15 mouse cellular contexts compared by ENCODE assay signal in the genomic region with DNA sequence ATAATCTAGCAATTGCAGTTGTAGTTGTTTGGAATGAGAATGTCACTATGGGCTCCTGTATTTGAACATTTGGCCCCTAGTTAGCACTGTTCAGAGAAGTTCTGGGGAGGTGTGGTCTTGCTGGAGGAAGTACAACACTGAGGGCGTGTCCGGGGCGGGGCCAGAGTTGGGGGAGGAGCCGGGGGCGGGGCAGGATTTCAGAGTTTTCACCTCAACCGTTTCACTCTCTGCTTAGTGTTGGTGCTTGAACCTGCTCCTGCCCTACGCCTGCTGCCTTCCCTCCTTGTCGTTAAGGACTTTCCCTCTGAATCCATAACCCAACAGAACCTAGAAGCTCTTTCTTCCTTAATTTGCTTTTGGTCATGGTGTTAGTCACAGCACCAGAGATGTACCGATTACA.
DNase-seq lines count a peak whose midpoint lies in the region; ATAC-seq and TF ChIP-seq lines count a peak whose summit lies in the region.
"Had no signal": no experiment of that assay in that cellular context is flagged by ENCODE, and none has a peak within 500 bp of the region (broad histone marks: within the 10 kb centered on the region; RNA-seq: fewer than 3 reads in every experiment).

No protein-coding gene starts in this region.

- no peak for TF ChIP-seq POLR2A in heart, adult 2 months (IDR thresholded peaks at IDR 0.05; ENCODE audit: insufficient read depth, low read depth, low read length)

- no peaks in the 10 kb centered on the region for H3K27me3 ChIP-seq in heart, embryonic 10.5 days (ENCODE audit: insufficient read depth, poor library complexity, severe bottlenecking)
- no peaks in the 10 kb centered on the region for H3K27me3 ChIP-seq in heart, adult 2 months (ENCODE audit: control insufficient read depth, insufficient read depth, low read length)
- no peaks in the 10 kb centered on the region for H3K27me3 ChIP-seq in liver, postnatal 0 days (ENCODE audit: insufficient read depth, low read length)
- H3K27me3 ChIP-seq in heart, embryonic 11.5 days (ENCODE audit: control insufficient read depth, insufficient read depth, low read length): no peaks in the 10 kb centered on the region
- H3K27me3 ChIP-seq: hindbrain, embryonic 12.5 days; lung, embryonic 15.5 days; midbrain, embryonic 13.5 days; neural tube, embryonic 15.5 days had no signal

- 60% methylated on average over 9 of the region's 9 CpGs for WGBS in heart, embryonic 10.5 days
- 59% methylated on average over 9 of the region's 9 CpGs for WGBS in heart, adult 2 months
- WGBS in liver, postnatal 0 days (ENCODE audit: insufficient replicate concordance): 66% methylated on average over 9 of the region's 9 CpGs
- 61% methylated on average over 9 of the region's 9 CpGs for WGBS in heart, embryonic 11.5 days (ENCODE audit: insufficient replicate concordance)

- no peaks in the 10 kb centered on the region for H3K79me2 ChIP-seq in heart, adult 2 months (replicated peaks; ENCODE audit: control insufficient read depth, insufficient read depth, low read length)

- no peak for TF ChIP-seq CTCF in heart, adult 2 months (IDR thresholded peaks at IDR 0.05)
- no peak for TF ChIP-seq CTCF in liver, postnatal 0 days (IDR thresholded peaks at IDR 0.05; ENCODE audit: low read depth)

- intact Hi-C loops in heart, adult 2 months (cut with DNase I): no loop called here

- TF ChIP-seq EP300 in heart, adult 2 months (IDR thresholded peaks at IDR 0.05; ENCODE audit: insufficient read depth, low read depth, low read length): no peak
- no peak for TF ChIP-seq EP300 in liver, postnatal 0 days (IDR thresholded peaks at IDR 0.05; ENCODE audit: low read depth)

- H3K4me1 ChIP-seq in heart, embryonic 10.5 days: peaks cover 56% of the 10 kb centered on the region
- H3K4me1 ChIP-seq in heart, adult 2 months (ENCODE audit: control insufficient read depth, insufficient read depth, low read length): peaks cover 10% of the 10 kb centered on the region
- peaks cover 27% of the 10 kb centered on the region for H3K4me1 ChIP-seq in liver, postnatal 0 days (ENCODE audit: insufficient read depth)
- H3K4me1 ChIP-seq in heart, embryonic 11.5 days (ENCODE audit: control insufficient read depth, insufficient read depth, low read length): peaks cover 41% of the 10 kb centered on the region

- DNase-seq in heart, embryonic 10.5 days (ENCODE audit: low spot score): no peak
- DNase-seq in heart, adult 2 months: no peak
- peak; percentile 38 for DNase-seq in 3134 (ENCODE audit: extremely low read depth, insufficient read length, low spot score)
- peak; percentile 14 for DNase-seq in MEL-GATA-1-ER (ENCODE audit: extremely low read depth, low read depth)
- peak; percentile 81 for DNase-seq in liver, postnatal 0 days
- no peak for DNase-seq in cerebellum, postnatal 25 days
- DNase-seq in layer of hippocampus, postnatal 36 days: no peak
- DNase-seq: cerebellum, postnatal 10 days; heart, adult 11 months; right cerebral cortex, postnatal 4 days had no signal

- no peak overlapping the region for H3K9ac ChIP-seq in heart, adult 2 months (ENCODE audit: low read depth, low read length)
- no peak overlapping the region for H3K9ac ChIP-seq in liver, postnatal 0 days (replicated peaks)
- H3K9ac ChIP-seq in heart, embryonic 11.5 days (ENCODE audit: low read depth, low read length): no peak overlapping the region
- H3K9ac ChIP-seq: hindbrain, embryonic 12.5 days; lung, embryonic 15.5 days; midbrain, embryonic 13.5 days; neural tube, embryonic 15.5 days had no signal

- no peaks in the 10 kb centered on the region for H3K36me3 ChIP-seq in heart, embryonic 10.5 days
- no peaks in the 10 kb centered on the region; the same call in 1 of the 2 replicates for H3K36me3 ChIP-seq in heart, adult 2 months (ENCODE audit: control insufficient read depth, insufficient read depth, low read length)
- H3K36me3 ChIP-seq in liver, postnatal 0 days (replicated peaks; ENCODE audit: insufficient read depth, low read length): no peaks in the 10 kb centered on the region
- no peaks in the 10 kb centered on the region for H3K36me3 ChIP-seq in heart, embryonic 11.5 days (ENCODE audit: control insufficient read depth, insufficient read depth, low read length)
- H3K36me3 ChIP-seq: hindbrain, embryonic 12.5 days; lung, embryonic 15.5 days; midbrain, embryonic 13.5 days; neural tube, embryonic 15.5 days had no signal

- H3K4me2 ChIP-seq in liver, postnatal 0 days (ENCODE audit: low read depth, low read length): no peak overlapping the region
- H3K4me2 ChIP-seq in heart, embryonic 11.5 days: no peak overlapping the region
- H3K4me2 ChIP-seq: hindbrain, embryonic 12.5 days; lung, embryonic 15.5 days; midbrain, embryonic 13.5 days; neural tube, embryonic 15.5 days had no signal

- 0 out of 2 replicates have a peak, but pooled peaks have one; percentile 16 for ATAC-seq in liver, postnatal 0 days
- no peak for ATAC-seq in heart, embryonic 11.5 days (replicated peaks; ENCODE audit: insufficient number of reproducible peaks, low FRiP score, low TSS enrichment)
- ATAC-seq: midbrain, embryonic 13.5 days had no signal

- H3K27ac ChIP-seq in heart, embryonic 10.5 days: peak overlapping the region; percentile 18; the same call in 1 of the 2 replicates
- no peak overlapping the region for H3K27ac ChIP-seq in heart, adult 2 months
- H3K27ac ChIP-seq in liver, postnatal 0 days (ENCODE audit: low read depth): peak overlapping the region; percentile 48; the same call in 1 of the 2 replicates
- H3K27ac ChIP-seq in heart, embryonic 11.5 days (ENCODE audit: low read depth, low read length): no peak overlapping the region
- H3K27ac ChIP-seq: hindbrain, embryonic 12.5 days; lung, embryonic 15.5 days; midbrain, embryonic 13.5 days; neural tube, embryonic 15.5 days had no signal

- H3K4me3 ChIP-seq in heart, embryonic 10.5 days: no peak overlapping the region
- no peak overlapping the region for H3K4me3 ChIP-seq in heart, adult 2 months
- no peak overlapping the region for H3K4me3 ChIP-seq in liver, postnatal 0 days (ENCODE audit: low read depth, low read length)
- H3K4me3 ChIP-seq in heart, embryonic 11.5 days (ENCODE audit: low read depth, low read length): no peak overlapping the region
- H3K4me3 ChIP-seq: hindbrain, embryonic 12.5 days; lung, embryonic 15.5 days; midbrain, embryonic 13.5 days; neural tube, embryonic 15.5 days had no signal

- H3K9me3 ChIP-seq in heart, embryonic 10.5 days: no peaks in the 10 kb centered on the region
- H3K9me3 ChIP-seq in liver, postnatal 0 days (ENCODE audit: low read length): no peaks in the 10 kb centered on the region
- no peaks in the 10 kb centered on the region for H3K9me3 ChIP-seq in heart, embryonic 11.5 days (replicated peaks; ENCODE audit: control insufficient read depth, low read length)
- H3K9me3 ChIP-seq: hindbrain, embryonic 12.5 days; lung, embryonic 15.5 days; midbrain, embryonic 13.5 days; neural tube, embryonic 15.5 days had no signal

Comparison
In these comparisons a context has a peak if more than half of its experiments do, and no peak if none do; other contexts are left out.
1. H3K27ac ChIP-seq: peak in heart, embryonic 10.5 days (single experiment) and liver, postnatal 0 days (single experiment); none in heart, adult 2 months (single experiment) and heart, embryonic 11.5 days (single experiment).
2. DNase-seq: peak in 3134 (single experiment), MEL-GATA-1-ER (single experiment) and liver, postnatal 0 days (single experiment); none in heart, embryonic 10.5 days (single experiment), heart, adult 2 months (0 of 2), cerebellum, postnatal 25 days (0 of 2) and layer of hippocampus, postnatal 36 days (0 of 2).